Mouse (Mus musculus) thymus, adult 18-20 months (tissue): ENCODE measurements around the gene Rpap2.

Experiments used
- DNase-seq, 2 experiments: peaks; one replicate each; pipeline ENCODE4 v3.0.0; 2022; ENCODE audit warnings: mixed read lengths in 2 of 2

Rpap2 gene

GRCm38 (mm10) chr5:107597301-107598077 lies at the start of gene Rpap2, which contains the start of gene Glmn:
TSS of gene Rpap2 (plus strand) at chr5:107597373.
TSS of gene Glmn (minus strand) at chr5:107597888.
- DNase-seq = peak; percentile 81 to 87

- no peak for DNase-seq
Measured at GRCm38 (mm10) chr5:107547955-107548354, 49.2 kb upstream of the Rpap2 start.

GRCm38 (mm10) chr5:107548444-107548843 lies 48.7 kb upstream of the Rpap2 start:
- no peak for DNase-seq

- DNase-seq = no peak
Measured at GRCm38 (mm10) chr5:107554336-107554735, 42.8 kb upstream of the Rpap2 start.

- DNase-seq = no peak
Measured at GRCm38 (mm10) chr5:107556969-107557368, 40.2 kb upstream of the Rpap2 start.

- no peak for DNase-seq
Measured at GRCm38 (mm10) chr5:107569148-107569547, 28.0 kb upstream of the Rpap2 start.

GRCm38 (mm10) chr5:107598380-107598779 lies 1.2 kb downstream of the Rpap2 start:
- DNase-seq = no peak

- DNase-seq = peak; percentile 32 to 53
Measured at GRCm38 (mm10) chr5:107611224-107611623, 14.1 kb downstream of the Rpap2 start.

- no peak for DNase-seq
Measured at GRCm38 (mm10) chr5:107617986-107618385, 20.8 kb downstream of the Rpap2 start.

- DNase-seq = no peak
Measured at GRCm38 (mm10) chr5:107621327-107621726, 24.2 kb downstream of the Rpap2 start.

- no peak for DNase-seq
Measured at GRCm38 (mm10) chr5:107633651-107634050, 36.5 kb downstream of the Rpap2 start.

GRCm38 (mm10) chr5:107637106-107637505 lies 39.9 kb downstream of the Rpap2 start:
- DNase-seq = no peak

GRCm38 (mm10) chr5:107638366-107638765 lies 41.2 kb downstream of the Rpap2 start:
- no peak for DNase-seq

- DNase-seq = no peak
Measured at GRCm38 (mm10) chr5:107644595-107644994, 47.4 kb downstream of the Rpap2 start.

- no peak for DNase-seq
Measured at GRCm38 (mm10) chr5:107645935-107646334, 48.8 kb downstream of the Rpap2 start.

GRCm38 (mm10) chr5:107647580-107647979 lies 50.4 kb downstream of the Rpap2 start:
- DNase-seq = no peak

GRCm38 (mm10) chr5:107648552-107649125 lies 51.5 kb downstream of the Rpap2 start:
- no peak for DNase-seq

- DNase-seq = no peak
Measured at GRCm38 (mm10) chr5:107649680-107650079, 52.5 kb downstream of the Rpap2 start.

GRCm38 (mm10) chr5:107650427-107650826 lies 53.3 kb downstream of the Rpap2 start:
- no peak for DNase-seq

GRCm38 (mm10) chr5:107652055-107652660 lies 55.0 kb downstream of the Rpap2 start:
- no peak for DNase-seq

GRCm38 (mm10) chr5:107678392-107678791 lies 81.2 kb downstream of the Rpap2 start:
- DNase-seq = no peak

- no peak for DNase-seq
Measured at GRCm38 (mm10) chr5:107681300-107681699, 84.1 kb downstream of the Rpap2 start.

- DNase-seq = no peak
Measured at GRCm38 (mm10) chr5:107684380-107684779, 87.2 kb downstream of the Rpap2 start.

GRCm38 (mm10) chr5:107687161-107687560 lies 90.0 kb downstream of the Rpap2 start:
- no peak for DNase-seq
